8 mouse cellular contexts compared by ENCODE assay signal in genomic region chr11:103360661-103361081, GRCm38 (mm10). TPM values are rescaled to one million over a fixed set of nuclear protein-coding genes. Genes with fewer than 3 reads are reported as not detected.
DNase-seq lines count a peak whose midpoint lies in the region; ATAC-seq and TF ChIP-seq lines count a peak whose summit lies in the region.

No protein-coding gene starts in this region.

- H3K9me3 ChIP-seq in hindbrain, embryonic 10.5 days: no peaks in the 10 kb centered on the region
- no peaks in the 10 kb centered on the region for H3K9me3 ChIP-seq in midbrain, embryonic 10.5 days (replicated peaks)

- TF ChIP-seq POLR2A in cortical plate, adult 2 months (IDR thresholded peaks at IDR 0.05; ENCODE audit: extremely low read depth, insufficient read depth, low read length): no peak

- H3K27ac ChIP-seq in layer of hippocampus, adult 2 months: peak overlapping the region; percentile 56; the same call in 1 of the 2 replicates
- no peak overlapping the region for H3K27ac ChIP-seq in cortical plate, adult 2 months (ENCODE audit: insufficient read depth, low read length)
- H3K27ac ChIP-seq in hindbrain, embryonic 10.5 days: peak overlapping the region; percentile 82
- peak overlapping the region; percentile 84 for H3K27ac ChIP-seq in midbrain, embryonic 10.5 days (replicated peaks)

- TF ChIP-seq CTCF in layer of hippocampus, adult 2 months (conservative IDR thresholded peaks at IDR 0.05): no peak
- TF ChIP-seq CTCF in cortical plate, adult 2 months (IDR thresholded peaks at IDR 0.05; ENCODE audit: extremely low read depth, insufficient read depth, low read length): no peak

- no peak for DNase-seq in layer of hippocampus, adult 2 months (ENCODE audit: low spot score in 2 of 2)
- no peak for DNase-seq in layer of hippocampus, adult 18-20 months (ENCODE audit: low spot score in 2 of 2)
- DNase-seq in hindbrain, embryonic 10.5 days (ENCODE audit: low spot score): no peak
- DNase-seq in midbrain, embryonic 10.5 days (ENCODE audit: low spot score): no peak
- DNase-seq in frontal cortex, postnatal 10 days (ENCODE audit: low spot score in 2 of 2): no peak
- DNase-seq in right cerebral cortex, postnatal 36 days (ENCODE audit: low spot score in 2 of 2): no peak

- H3K4me3 ChIP-seq in layer of hippocampus, adult 2 months: peak overlapping the region; percentile 77
- peak overlapping the region; percentile 39 for H3K4me3 ChIP-seq in cortical plate, adult 2 months (ENCODE audit: insufficient read depth, low read length)
- H3K4me3 ChIP-seq in hindbrain, embryonic 10.5 days: peak overlapping the region; percentile 63
- H3K4me3 ChIP-seq in midbrain, embryonic 10.5 days: peak overlapping the region; percentile 64

- WGBS in hindbrain, embryonic 10.5 days: 3% methylated on average over 48 of the region's 48 CpGs
- WGBS in midbrain, embryonic 10.5 days: 3% methylated on average over 48 of the region's 48 CpGs

- H3K4me1 ChIP-seq in cortical plate, adult 2 months (ENCODE audit: control insufficient read depth, insufficient read depth, low read length): no peaks in the 10 kb centered on the region; the same call in 1 of the 2 replicates
- H3K4me1 ChIP-seq in hindbrain, embryonic 10.5 days (replicated peaks): peaks cover 74% of the 10 kb centered on the region
- peaks cover 67% of the 10 kb centered on the region for H3K4me1 ChIP-seq in midbrain, embryonic 10.5 days

- peaks cover 5% of the 10 kb centered on the region for H3K36me3 ChIP-seq in hindbrain, embryonic 10.5 days
- 0 out of 2 replicates have a peak, but pooled peaks cover 1% of the 10 kb centered on the region for H3K36me3 ChIP-seq in midbrain, embryonic 10.5 days

- ATAC-seq in erythroid progenitor cell, adult 5-6 weeks (replicated peaks; ENCODE audit: low FRiP score, poor library complexity, severe bottlenecking): no peak

- peaks cover 100% of the 10 kb centered on the region for H3K27me3 ChIP-seq in hindbrain, embryonic 10.5 days (ENCODE audit: insufficient read depth, poor library complexity, severe bottlenecking)
- peaks cover 100% of the 10 kb centered on the region for H3K27me3 ChIP-seq in midbrain, embryonic 10.5 days (ENCODE audit: low read depth, poor library complexity, severe bottlenecking)

RNA-seq across cellular contexts. Expression of gene Arhgap27, which starts 2.8 kb away (rescaled TPM):
- total RNA-seq in layer of hippocampus, adult 2 months (2021): 10 to 100 TPM; 11.8 to 14.0 TPM
- total RNA-seq in layer of hippocampus, adult 18-20 months (2021): 10 to 100 TPM; 10.5 to 12.1 TPM
- polyA plus RNA-seq in cortical plate, adult 2 months (2012; rRNA removed): 11.8 and 13.2 TPM in 2 replicates
- polyA plus RNA-seq in hindbrain, embryonic 10.5 days (2016; fragmentation: Nextera tagmentation; extraction: Ambion mirVana): 4.8 and 5.1 TPM in 2 replicates
- polyA plus RNA-seq in midbrain, embryonic 10.5 days (2016; fragmentation: Nextera tagmentation; extraction: Ambion mirVana): 3.8 and 4.1 TPM in 2 replicates
- 2.1 and 7.6 TPM in 2 replicates for total RNA-seq in erythroid progenitor cell, adult 5-6 weeks (2015; ENCODE audit: low replicate concordance)
- total RNA-seq in erythroid progenitor cell, adult 5-6 weeks (2017; ENCODE audit: low replicate concordance): 3.0 and 4.8 TPM in 2 replicates

RNA-seq across cellular contexts. Expression of gene Plekhm1, which starts 51.8 kb away (rescaled TPM):
- 10 to 100 TPM; 18.3 to 20.3 TPM for total RNA-seq in layer of hippocampus, adult 2 months (2021)
- 10 to 100 TPM; 19.8 to 21.2 TPM for total RNA-seq in layer of hippocampus, adult 18-20 months (2021)
- 16.0 and 16.5 TPM in 2 replicates for polyA plus RNA-seq in cortical plate, adult 2 months (2012; rRNA removed)
- polyA plus RNA-seq in hindbrain, embryonic 10.5 days (2016; fragmentation: Nextera tagmentation; extraction: Ambion mirVana): 9.4 and 11.6 TPM in 2 replicates
- 8.0 and 8.5 TPM in 2 replicates for polyA plus RNA-seq in midbrain, embryonic 10.5 days (2016; fragmentation: Nextera tagmentation; extraction: Ambion mirVana)
- 15.1 and 18.0 TPM in 2 replicates for total RNA-seq in erythroid progenitor cell, adult 5-6 weeks (2015; ENCODE audit: low replicate concordance)
- 4.2 and 5.5 TPM in 2 replicates for total RNA-seq in erythroid progenitor cell, adult 5-6 weeks (2017; ENCODE audit: low replicate concordance)
